Mouse (Mus musculus) layer of hippocampus, adult 8-10 months (tissue): Measurements from ENCODE around the gene Crybg1. TPM values are rescaled to one million over a fixed set of nuclear protein-coding genes. Genes with fewer than 3 reads are reported as not detected.
A peak's percentile ranks its signal among the peaks of the same experiment; 100 is the strongest.
"Not testable (repeated sequence)": the region's sequence is repeated elsewhere in the genome, so short reads cannot be mapped to it uniquely, and the experiment has no call there.

Experiments
- DNase-seq, 2 experiments: peaks; one replicate each; pipeline ENCODE4 v3.0.0; 2022; ENCODE audit warnings: low spot score in 2 of 2
- total RNA-seq, 4 experiments: library from RNA; stranded (reverse); gene quantifications; 2 replicates each; pipeline ENCODE4 v1.2.4; 2022

Crybg1 gene
- total RNA-seq, 4 experiments from 2014 or later: 0.69 to 0.99 (median 0.91) TPM

DNA sequence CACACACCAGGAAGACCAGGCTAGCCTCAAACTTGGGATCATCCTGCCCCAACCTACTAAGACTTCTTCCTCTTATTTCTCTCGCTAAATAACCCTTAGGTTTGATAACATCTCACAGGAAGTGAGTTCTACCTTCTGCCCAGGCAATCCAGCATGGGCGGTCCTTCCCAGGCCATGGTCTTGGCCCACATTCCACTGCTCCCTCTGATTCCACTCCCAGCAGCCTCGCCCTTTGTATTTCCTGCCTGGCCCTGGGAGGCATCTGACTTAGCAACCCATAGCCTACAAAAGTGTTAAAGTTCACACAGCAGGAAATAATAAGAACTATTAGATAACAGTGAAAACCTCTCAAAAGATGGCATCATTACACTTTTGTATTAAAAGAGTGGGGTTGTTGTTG lies 171.3 kb downstream of the Crybg1 start:
- no peak for DNase-seq

DNA sequence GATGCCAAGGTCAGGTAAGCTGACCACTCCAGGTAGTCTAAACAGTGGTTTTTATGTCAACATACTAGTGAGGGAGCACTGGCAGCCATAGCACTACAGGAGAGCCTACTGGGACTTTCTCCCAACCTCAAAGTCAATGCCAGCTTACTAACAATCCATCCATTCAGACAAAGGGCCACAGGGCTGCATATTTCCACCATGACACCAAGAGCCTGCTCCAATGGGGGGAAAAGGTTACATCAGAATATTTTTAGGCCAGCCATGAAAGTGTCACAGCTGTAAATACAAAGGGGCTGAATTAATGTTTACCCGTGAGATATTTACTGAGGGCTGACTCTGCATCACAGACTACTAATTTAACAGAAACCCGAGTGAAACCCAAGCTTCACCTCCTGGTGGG lies 175.4 kb downstream of the Crybg1 start:
- no peak for DNase-seq

DNA sequence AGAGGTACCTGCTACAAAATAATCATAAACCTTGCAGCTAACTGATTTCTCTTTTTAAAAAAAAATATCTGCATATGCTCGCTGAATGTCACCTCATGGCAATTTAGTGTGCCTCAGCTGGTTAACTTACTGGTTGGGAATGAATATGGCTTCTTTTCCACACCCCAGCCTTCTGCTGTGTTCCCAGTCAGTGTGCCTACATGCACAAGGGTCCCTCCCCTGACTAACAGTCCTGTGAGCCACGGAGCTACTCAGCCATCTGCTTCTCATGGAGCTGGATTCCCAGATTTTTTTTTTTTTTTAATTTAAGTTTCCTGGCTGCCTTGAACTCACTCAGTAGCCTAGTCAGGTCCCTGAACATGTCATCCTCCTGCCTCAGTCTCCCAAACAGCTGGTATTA lies 183.7 kb downstream of the Crybg1 start:
- DNase-seq: peak; percentile 47 to 51

DNA sequence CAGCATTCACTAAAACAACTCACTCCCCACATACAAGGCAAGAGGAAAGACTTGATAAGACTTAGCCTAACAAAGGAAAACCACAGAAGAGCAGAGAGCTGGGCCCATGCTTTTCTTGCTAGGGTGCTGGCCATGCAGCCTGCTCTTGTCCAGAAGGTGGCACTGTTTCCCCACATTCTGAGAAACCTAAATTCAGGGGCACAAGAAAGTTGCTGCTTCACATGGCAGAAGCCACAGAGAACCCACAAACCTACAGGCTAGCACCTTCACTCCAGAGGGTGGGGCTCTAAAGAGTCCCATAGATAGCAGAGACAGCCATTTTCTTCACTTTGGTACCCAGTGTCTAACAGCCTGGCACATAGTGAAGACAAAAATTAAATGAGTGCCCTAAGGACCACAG lies 194.7 kb downstream of the Crybg1 start:
- DNase-seq: peak; percentile 16 to 58

DNA sequence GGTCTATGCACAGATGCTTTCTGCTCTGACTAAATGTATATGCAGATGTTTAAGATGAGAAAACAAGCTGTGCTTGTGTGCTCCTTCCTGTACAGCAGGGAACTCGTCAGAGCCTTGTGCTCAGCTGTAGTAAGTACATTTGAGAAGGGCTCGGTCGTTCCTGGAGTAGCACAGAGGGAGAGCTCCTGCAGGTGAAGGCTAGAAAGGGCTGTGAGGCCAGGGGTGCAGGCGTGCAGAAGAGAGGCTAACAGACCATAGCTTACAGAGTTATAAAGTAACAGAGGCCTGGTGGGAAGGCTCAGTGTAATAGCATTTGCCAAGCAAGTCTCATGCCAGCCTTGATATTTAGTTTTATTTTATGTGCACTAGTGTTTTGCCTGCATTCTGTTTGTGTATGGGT lies 203.2 kb downstream of the Crybg1 start:
- DNase-seq: no peak

DNA sequence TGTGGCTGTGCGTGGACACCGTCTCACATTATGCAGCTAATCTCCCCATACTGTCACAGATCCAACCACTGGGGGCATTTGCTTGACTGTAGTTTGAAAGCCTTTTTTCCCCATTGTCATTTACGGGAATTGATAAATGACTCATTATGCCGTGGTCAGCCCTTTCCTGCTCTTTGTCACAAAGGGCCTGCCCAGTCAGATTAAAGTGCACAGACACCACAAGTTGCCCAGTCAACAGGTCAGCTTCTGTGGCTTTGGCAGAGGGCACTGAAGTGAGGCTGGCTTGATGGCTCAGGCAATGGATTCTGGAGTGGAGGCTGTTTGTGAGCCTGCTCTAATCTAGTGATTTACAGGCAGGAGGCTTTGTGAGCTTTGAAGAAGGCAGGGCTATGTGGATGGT lies 204.9 kb downstream of the Crybg1 start:
- DNase-seq: no peak

DNA sequence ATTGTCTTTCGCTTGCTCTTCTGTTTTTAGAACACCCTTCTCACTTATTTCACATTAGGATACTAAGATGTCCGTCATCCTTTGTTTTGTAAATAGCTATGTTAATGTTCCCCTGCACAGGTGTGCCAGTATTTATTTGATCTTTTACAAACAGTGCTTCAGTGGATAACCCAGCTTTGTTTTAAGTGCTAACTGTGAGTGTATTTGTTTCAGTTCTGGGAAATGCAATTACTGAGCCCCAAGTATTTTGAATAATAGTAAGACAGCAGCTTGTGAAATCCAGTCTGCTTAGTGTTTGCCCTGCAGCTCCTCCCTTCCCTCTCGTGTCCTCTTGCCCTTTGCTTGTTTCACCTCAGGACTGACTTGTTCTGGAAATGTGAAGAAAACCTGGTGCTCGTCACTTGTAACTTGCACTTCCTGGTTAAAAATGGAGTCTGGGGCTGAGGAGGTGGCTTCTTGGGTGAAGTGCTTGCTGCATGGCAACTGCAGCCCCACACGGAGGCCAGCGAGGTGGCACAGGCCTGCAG lies 209.5 kb downstream of the Crybg1 start:
- DNase-seq: no peak

DNA sequence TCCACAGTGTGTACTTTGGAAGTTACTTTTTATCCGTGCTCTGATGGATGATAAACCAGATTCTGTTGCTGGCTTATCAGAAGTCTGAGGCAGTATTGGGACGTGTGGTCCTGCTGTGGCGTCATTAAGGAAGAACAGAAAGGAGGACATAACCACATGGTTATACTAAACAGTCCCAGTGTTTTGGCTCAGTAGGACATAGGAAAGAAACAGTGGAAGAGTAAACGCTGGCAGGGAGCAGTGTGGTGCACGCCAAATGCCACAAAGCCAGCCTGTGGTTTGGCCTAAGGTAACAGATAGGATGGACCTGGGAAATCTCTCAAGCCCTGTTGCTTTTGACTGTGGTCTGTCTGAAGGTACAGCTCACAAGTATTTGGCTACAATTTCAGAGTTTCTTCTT lies 220.1 kb downstream of the Crybg1 start:
- no peak for DNase-seq

DNA sequence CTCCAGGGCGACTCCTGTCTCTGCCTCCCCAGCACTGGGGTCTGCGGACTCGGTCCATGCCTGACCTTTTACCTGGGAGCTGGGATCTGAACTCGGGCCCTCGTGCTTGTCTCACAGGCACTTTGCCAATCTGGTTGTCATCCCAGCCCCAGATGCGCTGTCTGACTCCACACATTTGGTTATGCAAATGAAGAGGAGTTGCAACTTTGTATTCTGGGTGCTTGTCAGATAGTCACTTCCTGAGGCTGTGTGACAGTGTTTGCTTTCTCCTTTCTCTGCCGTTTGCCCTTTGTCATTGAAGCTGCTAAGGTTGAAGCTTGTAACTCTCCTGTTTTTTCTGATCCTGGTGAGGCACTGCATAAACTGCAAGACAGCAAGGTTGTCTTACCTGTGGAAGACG lies 220.9 kb downstream of the Crybg1 start:
- no peak for DNase-seq

DNA sequence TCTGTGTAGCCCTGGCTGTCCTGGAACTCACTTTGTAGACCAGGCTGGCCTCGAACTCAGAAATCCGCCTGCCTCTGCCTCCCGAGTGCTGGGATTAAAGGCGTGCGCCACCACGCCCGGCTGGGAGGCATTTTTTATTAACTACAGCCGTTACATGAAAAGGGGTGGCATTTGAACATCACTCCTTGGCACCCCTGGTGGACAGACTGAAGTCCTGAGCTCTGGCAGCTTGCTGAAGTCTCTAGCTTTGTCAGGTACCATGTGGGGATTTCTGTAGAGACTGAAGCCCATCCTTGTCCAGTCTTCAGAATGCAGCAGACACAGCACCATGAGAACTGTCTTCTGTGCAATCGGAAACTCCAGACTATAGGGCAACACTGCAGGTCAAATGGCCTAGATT lies 222.9 kb downstream of the Crybg1 start:
- not testable (repeated sequence) for DNase-seq

DNA sequence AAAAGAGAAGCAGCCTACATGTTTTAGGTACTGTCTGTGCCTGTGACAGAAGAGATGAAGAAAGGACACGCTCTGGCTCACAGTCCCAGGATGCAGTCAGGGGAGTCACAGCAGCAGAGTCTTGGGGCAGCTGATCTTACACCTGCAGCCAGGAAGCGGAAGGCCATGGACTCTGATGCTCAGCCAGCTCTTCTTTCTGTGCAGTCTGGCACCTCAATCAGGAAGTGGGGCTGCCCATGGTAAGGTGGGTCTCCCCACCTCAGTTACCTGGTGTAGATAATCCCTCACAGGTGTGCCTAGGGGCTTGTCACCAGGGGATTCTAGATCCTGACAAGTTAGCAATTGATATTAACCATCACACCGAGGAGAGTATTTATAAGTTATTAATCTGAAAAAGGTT lies 225.6 kb downstream of the Crybg1 start:
- no peak for DNase-seq

DNA sequence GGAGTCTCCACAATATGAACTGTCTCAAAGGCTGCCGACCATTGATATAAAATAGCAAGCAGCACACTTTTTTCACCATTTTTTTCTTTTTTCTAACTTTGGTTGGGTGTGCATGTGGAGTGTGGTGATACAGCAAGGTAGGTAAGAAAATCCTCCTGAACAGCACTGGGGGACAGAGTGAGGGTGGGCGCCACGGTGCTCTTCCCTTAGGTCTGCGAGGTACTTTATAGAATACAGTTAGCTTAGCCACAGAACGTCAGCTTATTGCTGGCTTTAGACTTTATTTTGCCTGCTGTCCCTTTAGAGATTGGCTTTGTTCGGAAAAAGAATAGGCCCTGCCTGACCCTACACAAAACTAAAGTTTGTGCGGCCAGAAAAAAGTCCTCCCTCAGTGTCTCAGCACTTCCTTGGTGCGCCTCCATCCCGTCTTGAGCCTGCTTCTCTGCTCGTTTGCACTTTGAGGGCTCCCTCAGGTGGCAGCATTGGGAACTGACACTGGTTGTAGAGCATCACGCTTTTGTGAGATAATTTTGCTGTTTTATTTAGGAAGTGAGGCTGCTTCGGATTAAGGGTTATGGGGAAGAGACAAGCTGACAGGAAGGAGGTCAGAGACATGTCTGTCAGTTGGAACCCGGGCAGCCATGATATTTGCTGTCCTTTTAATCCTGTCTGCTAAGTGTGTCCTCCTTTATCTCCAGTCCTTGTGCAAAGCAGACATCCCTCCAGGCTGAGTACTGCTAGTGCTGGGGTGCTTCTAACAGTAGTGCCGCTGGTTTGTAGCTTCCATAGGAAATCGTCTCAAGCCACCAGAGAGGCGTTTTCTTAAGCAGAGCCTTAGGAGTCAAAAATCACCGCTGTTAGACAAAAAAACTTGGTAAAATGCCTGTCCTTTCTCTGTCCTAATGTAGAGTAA lies 229.7 kb downstream of the Crybg1 start:
- peak; percentile 38 to 69 for DNase-seq

DNA sequence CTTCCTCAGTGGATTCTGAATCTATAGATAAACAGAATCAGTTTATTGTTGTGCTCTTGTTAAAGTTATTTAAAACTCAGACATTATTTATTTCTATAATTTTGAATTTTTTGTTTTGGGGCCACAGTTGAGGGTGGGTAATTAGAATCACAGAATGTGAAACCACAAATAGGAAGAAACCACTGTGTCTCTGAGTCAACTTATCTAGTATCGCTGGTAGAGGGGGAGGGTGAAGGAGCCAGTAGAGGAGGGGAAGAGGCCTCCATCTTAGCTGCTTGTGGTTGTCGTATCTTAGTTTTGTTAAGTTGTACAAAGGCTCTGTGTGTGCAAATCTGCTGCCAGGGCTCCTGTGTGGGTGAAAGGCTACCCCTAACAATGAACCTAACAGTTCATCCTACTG lies 231.9 kb downstream of the Crybg1 start:
- DNase-seq: no peak

DNA sequence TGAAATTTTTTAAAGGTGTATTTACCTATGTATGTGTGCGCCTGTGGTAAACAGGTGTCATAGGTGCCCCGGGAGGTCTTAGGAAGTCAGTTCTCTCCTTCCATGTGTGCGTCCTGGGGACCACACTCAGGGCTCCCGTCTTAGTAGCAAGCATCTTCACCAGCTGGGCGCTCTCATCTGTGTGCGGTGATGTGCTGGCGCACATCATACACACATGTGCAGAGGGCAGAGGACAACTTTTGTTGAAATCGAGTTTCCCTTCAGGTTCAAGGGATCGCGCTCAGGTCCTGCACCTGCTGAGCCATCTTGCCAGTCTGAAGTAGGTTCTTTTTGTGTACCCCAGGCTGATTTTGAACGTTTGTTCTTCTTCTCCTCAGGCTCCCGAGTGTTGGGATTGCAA lies 232.5 kb downstream of the Crybg1 start:
- DNase-seq: no peak

DNA sequence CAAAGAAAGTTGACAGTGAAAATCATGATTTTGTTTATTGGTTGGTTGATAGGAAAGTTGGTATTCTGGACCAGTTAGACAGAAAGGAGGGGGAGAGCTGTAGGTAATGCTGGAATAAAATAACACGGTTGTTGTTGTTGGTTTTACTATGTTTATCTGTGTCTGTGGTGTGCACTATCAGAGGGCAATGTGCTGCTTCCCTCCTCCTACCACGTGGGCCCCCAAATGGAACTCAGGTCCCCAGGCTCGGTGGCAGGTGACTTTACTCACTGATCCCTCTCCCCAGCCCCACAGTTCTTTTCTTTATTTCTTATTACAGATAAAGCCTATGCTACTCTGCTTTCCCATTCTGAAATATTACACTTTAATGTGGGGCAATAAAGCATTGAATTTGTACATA lies 236.4 kb downstream of the Crybg1 start:
- DNase-seq: no peak

DNA sequence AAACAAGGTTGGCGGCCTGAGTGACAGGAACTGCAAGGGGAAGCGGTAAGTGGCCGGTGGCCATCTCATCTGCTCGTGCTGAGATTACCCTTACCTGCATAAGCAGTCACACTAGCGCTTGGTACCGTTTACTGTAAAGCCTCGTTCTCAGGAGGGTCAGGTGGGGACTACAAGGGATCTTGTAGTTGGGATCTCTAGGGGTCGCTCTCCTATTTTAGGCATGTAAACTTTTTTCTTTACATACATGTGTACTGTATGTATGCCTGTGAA lies 237.8 kb downstream of the Crybg1 start:
- no peak for DNase-seq

DNA sequence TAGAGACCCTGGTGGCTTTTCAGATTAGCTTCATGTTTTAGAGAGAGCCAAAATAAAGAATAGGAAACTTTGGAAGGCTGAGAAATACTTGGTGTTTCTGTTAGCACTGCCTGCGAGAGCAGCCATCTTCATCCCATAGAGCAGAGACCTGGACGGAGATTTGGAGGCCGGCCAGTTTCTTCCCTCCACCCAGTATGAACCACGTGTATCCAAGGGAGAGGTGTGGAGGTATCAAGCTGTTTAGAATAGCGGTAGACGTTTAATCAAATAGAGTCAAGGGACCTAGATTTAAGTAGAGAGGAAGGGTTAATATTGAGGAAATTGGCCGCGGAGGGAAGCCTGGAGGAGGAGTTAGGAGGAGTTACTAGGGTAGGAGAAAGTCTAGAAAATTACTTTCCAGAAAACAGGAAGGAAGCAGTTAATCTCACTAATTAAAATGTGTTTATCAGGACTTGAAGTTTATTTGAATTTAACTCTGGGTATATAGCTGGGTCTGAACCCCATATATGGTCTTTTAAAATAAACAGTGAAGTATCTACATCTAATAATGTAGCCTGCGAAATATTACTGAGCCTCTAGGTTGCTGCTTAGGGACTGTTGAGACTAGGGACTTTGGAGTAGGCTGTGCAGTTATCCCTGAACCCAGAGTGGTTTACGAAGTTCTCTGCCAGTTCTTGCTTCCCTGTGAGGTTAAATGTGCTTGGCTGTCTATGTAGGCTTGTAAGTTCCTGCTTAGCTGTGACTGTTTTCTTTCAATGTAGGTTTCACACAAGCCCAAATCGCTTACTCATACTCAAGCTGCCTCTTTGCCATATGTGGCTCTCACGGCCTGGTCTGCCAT lies 238.4 kb downstream of the Crybg1 start:
- DNase-seq: no peak

DNA sequence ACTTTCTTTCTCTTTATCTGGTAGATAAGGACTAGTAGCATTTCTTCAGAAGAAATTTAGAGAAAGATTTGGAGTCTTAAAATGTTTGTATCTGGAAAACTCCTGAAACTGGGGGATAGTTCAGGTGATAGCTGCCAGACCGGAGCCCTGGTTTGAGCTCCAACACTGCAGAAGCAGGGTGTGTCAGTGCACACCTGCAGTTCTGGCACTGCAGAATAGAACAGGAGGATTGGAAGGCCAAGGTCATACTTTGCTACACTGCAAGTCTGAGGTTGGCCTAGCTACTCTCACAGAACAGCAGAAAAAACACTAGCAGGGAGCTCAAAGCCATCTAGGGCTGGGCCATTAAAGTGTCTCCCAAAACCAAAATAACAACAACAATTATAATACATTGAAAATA lies 244.1 kb downstream of the Crybg1 start:
- no peak for DNase-seq

DNA sequence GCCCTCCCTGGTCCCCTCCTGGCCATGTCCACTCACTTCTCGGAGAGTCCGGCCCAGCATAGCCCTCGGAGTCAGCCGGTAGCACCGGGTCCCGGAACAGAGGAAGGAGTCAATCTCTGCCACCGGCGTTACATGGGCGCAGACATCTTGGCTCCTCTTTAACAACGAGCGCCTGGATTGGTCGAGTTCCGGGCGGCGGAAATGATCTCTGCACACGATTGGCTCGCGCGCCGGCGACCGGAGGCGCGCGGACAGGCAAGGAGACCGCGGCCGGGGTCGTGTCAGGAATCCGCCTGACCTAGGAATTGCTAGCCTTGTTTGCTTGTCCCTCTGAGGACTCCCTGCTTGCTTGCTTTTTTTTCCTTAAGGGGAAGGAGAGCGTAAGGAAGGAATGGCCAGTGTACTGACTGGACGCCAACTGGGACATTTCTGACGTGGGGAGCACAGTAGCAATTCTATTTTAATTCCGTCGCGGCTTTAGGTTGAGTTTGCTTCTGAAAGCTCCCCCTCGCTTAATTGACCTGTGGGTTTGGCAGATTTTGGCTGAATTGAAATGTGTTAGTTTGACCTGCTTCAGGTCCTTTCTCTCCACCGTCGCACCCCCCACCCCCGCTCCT lies 247.0 kb downstream of the Crybg1 start, which contains the start of the genes Qrsl1 and Rtn4ip1:
Gene Qrsl1 (minus strand): TSS at position 168 of the 617 bp plus-strand sequence.
Gene Rtn4ip1 (plus strand): TSS at position 230 of the 617 bp plus-strand sequence.
- peak; percentile 90 to 95 for DNase-seq

DNA sequence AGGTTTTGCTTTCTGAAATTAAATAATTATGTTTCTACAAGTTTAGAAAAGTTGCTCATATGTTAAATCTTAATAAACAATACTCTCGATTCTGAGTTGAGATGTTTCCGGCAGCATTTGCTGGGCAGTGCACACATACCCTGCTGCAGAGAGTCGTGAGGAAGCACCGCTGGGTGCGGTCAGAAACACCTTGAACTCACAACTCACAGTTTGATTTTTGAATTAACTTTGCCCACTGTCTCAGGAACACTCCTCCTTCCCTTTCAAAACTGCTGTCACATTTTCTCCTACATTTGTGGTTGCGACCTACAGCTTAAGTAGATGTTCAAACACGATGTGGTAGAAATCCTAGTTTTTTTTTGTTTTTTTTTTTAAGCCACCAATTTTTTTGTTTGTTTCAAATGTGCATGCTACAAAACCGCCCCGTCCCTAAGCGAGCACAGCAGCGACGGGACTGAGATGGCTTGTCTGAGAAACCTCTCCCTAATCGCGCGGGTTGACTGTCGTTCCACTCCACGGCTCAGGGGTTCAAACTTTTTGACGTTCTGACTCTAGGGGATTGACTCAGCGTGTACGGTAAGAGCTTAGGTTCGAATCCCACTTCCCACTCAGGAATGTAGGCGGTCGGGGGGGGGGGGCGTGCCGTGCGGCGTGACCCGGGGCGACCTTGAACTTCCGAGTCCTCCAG lies 247.6 kb downstream of the Crybg1 start:
- no peak for DNase-seq
